Mouse (Mus musculus): ENCODE data around the gene Rnaset2a.
"Not testable (repeated sequence)": the region's sequence is repeated elsewhere in the genome, so short reads cannot be mapped to it uniquely, and the experiment has no call there.

Rnaset2a gene

DNA sequence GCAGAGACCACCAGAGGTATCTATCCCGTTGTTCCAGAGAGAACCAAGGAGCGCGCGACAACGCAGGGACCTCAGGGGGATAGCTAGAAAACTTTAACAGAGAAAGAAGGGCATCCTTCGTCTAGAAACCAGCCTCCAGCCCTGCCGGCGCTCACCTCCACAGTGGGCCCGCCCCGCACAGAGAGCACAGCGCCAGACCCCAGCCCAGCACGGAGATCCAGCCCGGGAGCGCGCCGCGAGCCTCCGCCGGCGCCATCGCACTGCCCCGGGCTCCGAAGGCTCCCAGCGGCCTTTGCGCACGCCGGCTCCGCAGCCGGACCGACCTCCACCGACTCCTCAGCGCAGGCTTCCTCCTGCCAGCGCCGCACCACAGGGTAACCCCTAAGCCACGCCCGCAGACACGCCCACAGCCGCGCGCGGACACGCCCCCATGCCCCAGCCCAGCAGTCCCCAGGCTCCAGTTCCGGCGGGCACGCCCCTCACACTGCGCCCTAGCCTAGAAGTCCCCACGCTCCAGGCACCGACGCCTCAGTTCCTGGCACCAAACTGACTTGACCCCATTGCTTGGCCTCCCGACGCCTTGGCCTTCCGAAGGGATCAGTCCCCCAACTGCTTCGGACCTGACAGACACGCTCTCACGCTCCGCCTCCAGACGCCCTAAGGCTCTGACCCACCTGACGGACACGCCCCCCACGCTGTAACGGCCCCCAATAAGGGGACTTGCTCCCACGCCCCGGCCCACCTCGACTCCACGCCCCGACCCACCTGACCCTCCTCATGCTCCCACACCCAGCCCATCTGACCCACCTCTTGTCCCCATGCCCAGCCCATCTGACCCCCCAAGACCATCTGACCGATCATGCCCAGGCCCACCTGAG, at the start of gene Rnaset2a, which contains the start of gene Gm49673:
TSS of gene Rnaset2a (minus strand) at position 659 of the 878 bp plus-strand sequence.
TSS of gene Gm49673 (minus strand) at position 350 of the 878 bp plus-strand sequence.
- peak; percentile 9 for DNase-seq (ENCODE audit: extremely low read depth, low read depth)

- DNase-seq (ENCODE audit: extremely low read depth, low read depth) = no peak
Measured at GRCm38 (mm10) chr17:8197652-8198051, 49.8 kb upstream of the Rnaset2a start.

DNA sequence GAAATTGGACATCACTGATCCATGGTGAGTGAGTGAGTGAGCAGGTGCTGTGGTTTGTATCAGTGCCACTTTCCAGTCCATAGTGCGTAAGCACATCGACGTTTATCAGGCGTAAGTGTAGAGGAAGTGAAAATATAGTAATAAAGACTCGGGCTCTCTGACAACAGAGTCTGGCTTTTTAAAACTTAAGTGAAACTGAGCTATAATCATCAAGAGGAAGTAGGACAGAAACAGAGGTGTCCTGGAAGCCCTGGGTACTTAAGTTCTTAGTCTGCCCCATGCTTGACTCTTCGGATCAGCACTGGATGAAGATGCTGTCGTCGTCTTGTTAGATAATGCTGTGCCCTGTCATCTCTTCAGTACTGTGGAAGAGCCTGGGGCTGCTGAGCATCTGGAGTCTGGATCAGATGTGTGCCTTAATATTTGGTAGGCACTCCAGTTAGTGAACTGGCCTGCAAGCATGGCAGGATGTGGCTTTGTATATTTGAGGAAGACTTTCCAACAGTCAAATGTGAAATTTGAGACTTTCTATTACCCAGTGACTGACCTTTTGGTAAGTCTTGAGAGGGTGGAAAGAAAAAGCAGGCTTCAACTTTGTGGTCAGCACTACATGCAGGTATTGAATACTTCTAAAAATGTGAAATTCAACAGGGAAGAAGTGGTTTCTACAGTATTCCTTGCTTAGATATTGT, 47.9 kb upstream of the Rnaset2a start:
- DNase-seq (ENCODE audit: extremely low read depth, low read depth) = no peak

- DNase-seq (ENCODE audit: extremely low read depth, low read depth) = no peak
Measured at GRCm38 (mm10) chr17:8193678-8194077, 45.8 kb upstream of the Rnaset2a start.

DNA sequence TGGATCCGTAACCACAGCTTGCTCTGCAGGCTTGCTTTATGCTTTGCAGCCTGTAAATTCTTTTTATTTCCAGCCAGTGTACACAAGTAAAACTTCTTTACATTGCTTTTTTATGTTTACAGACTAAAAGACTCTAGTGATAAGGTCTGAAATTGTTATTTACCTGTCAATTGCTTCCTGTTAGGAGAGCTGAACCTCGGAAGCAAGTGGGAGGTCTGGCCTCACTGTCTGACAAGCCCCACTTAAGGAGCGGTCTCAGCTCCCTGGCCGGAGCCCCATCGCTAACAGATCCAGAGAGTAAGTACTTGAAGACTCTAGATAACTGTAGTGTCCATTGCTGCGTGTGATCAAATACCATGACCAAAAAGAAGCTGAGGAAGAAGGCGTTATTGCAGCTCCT, 36.3 kb upstream of the Rnaset2a start:
- no peak for DNase-seq (ENCODE audit: extremely low read depth, low read depth)

GRCm38 (mm10) chr17:8183815-8184214, 35.9 kb upstream of the Rnaset2a start:
- DNase-seq (ENCODE audit: extremely low read depth, low read depth) = no peak

GRCm38 (mm10) chr17:8177090-8177489, 29.2 kb upstream of the Rnaset2a start:
- DNase-seq (ENCODE audit: extremely low read depth, low read depth) = no peak

DNA sequence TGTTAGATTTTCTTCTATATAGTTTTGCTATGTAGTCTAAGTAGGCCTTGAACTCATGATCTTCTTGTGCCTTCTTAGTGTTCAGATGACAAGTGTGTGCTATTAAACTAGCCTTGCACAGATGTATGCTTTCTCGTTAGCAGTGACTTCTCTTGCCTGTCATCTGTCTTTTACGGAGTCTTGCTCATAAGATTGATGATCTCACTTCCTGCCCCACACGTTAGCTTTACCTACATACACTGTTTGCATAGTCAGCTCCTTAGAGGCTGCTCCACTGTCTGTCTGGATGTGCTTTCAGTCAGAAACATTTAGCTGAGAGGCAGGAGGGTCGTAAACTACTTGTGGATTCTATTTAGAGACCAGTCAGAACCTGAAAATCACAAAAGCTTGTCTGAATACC, 23.2 kb upstream of the Rnaset2a start:
- no peak for DNase-seq (ENCODE audit: extremely low read depth, low read depth)

GRCm38 (mm10) chr17:8170331-8170730, 22.4 kb upstream of the Rnaset2a start:
- DNase-seq (ENCODE audit: extremely low read depth, low read depth) = no peak

GRCm38 (mm10) chr17:8167436-8167835, 19.5 kb upstream of the Rnaset2a start:
- not testable (repeated sequence) for DNase-seq (ENCODE audit: extremely low read depth, low read depth)

DNA sequence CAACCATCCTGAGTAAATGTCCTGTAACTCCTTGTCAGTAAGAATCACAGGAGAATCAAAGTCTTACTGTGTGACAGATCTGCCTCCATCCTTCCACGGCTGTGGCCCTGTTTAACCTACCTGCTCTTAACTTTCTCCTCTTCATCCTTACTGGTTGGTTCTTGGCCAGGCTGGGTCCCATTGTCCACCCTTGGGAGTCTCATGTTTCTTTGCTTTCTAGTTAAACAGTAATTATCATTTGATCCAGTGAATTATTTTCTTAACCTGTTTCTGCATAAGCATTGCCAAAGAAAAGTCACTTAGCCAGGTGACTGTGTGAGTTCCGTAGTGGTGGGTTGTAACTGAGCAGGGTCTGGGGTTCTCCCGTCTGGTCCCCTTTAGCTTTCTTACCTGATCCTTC, 18.6 kb upstream of the Rnaset2a start:
- DNase-seq (ENCODE audit: extremely low read depth, low read depth) = not testable (repeated sequence)

DNA sequence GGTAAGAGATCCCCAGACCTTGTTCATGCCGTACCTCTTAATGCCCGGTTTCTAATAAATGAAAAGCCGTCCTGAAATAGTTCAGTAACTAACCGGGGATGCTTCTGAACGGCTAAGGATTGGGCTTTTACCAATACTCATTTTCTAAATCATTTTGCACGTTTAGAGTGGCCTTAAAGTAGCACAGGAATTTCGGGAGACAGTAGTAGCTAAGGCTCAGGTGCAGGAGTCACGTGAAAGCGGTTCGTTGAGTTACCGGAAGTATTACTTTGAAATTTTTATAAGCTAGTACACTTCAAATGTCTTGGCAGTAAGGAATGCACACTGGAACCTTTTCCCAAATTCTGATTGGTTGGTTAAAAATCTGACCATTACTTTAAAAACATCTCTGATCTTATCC, 18.1 kb upstream of the Rnaset2a start:
- peak; percentile 2 for DNase-seq (ENCODE audit: extremely low read depth, low read depth)

DNA sequence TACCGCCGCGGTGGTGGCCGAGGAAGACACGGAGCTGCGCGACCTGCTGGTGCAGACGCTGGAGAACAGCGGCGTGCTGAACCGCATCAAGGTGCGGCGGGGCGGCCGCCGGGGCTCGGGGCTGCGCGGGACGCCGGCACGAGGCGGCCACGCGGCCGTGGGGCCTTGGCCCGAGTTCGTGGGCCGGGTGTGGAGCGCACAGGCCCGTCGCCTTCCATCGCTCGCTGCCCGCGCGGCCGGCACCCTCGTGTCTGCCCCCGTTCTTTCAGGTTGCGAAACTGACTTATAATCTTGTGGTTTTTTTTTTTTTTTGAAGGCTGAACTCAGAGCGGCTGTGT, 17.7 kb upstream of the Rnaset2a start:
- DNase-seq (ENCODE audit: extremely low read depth, low read depth) = not testable (repeated sequence)

DNA sequence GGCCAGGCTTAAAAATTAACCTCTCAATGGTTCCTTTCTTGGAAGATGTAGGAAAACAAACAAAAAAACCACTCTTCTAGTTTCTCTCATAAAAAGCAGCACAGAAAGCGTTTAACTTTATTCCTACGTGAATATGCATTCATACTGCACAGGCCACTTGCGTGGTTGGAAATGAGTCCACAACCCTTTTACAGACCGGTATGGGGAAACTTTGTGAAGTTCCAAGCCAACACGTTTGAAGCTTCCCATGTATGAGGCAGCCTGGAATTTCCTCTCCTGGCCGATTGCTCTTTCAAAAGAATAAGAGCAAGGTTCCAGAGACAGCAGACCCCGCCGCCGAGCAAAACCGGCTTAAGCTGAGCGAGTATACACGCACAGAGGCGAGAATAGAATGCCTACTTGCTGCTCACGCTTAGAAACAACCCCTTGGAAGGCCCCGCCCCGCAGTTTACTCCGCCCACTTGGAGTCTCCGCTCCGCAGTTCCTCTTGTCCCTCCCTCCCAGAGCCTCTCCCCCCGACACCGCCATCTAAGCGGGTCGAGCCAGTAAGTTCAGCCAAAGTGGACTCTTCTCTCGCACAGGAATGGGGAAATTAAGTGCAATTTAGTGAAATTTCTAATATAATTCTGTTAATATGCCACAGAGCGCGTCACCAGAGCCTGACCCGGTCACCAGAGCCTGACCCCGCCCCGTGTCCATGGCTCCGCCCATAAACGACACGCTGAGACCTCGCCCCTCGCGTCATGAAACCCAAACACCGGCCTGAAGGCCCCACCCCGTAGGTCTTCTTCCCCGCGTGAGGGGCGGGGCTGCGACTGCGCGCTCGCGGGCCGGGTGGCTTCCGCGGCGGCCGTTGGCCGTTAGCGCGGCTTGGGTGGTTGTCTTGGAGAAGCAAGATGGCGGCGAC, 17.1 kb upstream of the Rnaset2a start, which contains the start of gene Fgfr1op:
TSS of gene Fgfr1op (plus strand) at position 801 of the 907 bp plus-strand sequence.
- peak; percentile 16 for DNase-seq (ENCODE audit: extremely low read depth, low read depth)

- not testable (repeated sequence) for DNase-seq (ENCODE audit: extremely low read depth, low read depth)
Measured at GRCm38 (mm10) chr17:8160969-8161368, 13.1 kb upstream of the Rnaset2a start.

DNA sequence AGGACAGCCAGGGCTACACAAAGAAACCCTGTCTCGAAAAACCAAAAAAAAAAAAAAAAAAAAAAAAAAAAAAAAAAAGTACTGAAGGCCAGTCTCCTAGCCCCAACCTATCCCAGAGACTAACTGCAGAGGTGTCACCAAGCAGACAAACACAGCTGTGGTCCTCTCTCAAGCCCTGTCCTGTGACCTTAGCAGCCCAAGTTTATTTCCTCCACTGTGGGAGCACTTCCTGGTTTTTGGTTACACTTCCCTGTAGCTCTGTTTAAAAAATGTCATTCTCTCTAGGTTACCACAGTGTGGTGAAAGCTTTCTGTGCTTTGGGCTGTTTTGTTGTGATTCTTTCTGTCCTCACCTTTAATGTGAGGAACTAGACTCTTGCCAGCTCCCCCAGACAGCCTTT, 10.7 kb upstream of the Rnaset2a start:
- not testable (repeated sequence) for DNase-seq (ENCODE audit: extremely low read depth, low read depth)

DNA sequence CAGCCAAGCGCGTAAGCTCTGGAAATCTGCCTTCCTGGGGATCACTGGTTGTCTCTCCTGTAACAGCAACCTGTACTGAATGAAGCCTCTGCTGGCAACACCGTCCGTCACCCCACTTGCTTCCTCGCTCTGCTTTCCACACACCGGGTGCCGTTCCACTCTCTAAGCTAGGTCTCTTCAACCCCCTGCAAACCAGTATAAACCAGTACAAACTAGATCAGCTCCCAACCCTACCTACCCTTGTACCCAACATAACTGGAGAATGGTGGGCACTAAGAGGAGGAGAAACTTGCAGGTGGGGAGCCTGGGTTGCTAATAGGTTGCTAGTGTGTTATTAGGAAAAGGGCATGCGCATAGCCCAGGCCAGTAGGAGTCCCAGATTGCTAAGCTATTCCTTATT, 8.1 kb upstream of the Rnaset2a start:
- not testable (repeated sequence) for DNase-seq (ENCODE audit: extremely low read depth, low read depth)

DNA sequence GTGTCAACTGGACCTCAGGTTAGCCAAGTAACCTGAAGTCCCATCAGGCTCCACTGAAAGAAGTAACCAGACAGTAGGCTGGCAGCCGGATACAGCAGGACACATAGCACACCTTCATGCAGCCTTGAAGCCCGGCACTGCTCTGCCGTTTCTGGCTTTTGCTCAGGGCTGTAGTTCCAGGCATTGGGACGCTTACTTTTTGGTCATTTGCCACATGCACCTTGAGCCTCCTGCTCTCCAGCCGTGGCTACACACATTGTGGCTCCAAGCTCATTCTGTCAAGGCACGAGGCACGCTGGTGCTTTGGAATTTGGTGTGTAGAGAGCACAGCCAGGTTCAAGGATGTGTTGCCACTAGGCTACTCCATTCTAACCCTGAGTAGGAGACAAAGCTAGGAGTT, 7.1 kb upstream of the Rnaset2a start:
- not testable (repeated sequence) for DNase-seq (ENCODE audit: extremely low read depth, low read depth)

- DNase-seq (ENCODE audit: extremely low read depth, low read depth) = peak; percentile 23
Measured at GRCm38 (mm10) chr17:8146931-8147330, 966 bp downstream of the Rnaset2a start.

DNA sequence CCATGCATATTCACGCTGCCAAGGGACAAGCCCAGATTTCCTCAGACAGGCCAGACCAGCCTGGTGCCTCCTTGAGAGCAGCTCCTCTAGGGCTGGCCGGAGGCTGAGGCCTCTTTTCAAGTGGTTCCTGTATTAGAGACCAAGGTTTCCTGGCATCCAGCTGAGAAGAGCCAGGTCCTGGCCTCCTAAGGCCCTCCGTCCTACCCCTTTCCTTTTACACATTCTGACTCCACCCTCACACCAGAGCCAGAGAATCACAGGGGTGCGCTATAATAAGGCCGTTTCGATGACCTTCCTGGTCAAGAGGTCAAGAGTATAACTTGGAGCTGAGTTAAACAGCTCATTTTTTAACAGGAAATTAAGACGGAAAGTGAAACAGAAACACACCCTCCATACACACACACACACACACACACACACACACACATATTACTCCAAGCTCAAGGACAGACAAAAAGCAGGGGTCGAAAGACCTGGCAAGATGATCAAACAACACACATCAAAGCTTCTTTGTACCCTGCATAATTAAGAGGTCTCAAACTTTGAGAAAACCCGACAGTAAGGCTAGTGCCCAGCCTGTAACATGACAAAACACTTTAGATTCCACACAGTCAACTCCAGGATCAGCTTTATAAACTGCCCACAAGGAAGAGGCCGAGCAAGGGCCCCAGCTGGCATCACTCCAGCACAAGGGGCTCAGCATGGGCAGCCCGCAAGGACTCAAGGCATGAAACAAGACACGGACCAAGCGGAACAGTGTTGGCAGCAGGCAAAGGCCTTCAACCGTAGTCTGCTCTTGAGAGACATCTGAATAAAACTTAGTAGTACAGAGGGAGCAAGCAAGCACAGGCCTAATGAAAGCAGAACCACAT, 3.9 kb downstream of the Rnaset2a start:
- DNase-seq (ENCODE audit: extremely low read depth, low read depth) = not testable (repeated sequence)
